Mouse (Mus musculus): ENCODE data around the gene Gcnt1.

Gcnt1 gene

DNA sequence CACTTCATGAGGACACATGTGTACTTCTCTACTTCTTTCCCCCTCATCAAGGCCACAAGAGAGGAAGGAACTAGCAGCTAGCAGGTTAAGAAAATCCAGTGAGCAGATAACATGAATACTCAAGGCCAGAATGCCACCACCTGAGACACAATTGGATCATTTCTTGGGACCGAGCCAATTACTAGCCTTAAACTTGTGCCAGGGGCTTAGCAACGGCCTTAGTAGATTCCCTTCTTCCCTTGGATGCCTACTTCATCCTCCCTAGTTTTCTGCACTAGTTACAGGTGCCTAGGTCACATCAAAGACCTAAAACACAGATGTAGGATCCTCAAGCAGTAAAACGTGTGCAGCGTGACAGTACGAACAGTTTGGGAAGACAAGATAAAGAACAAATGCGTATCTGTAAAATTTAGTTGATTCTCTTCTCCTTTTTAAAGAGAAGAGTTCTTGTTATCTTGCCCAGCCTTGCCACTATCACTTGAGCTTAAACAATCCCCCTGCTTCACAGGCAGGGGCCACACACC lies 44.7 kb downstream of the Gcnt1 start:
- in situ Hi-C loops (cut with MboI, MseI), result loop anchor here (10.0 kb wide), 1 partner anchor 257 kb away; no protein-coding TSS in a partner anchor

- in situ Hi-C loops (cut with MboI, MseI), result loop anchor here (10.0 kb wide), 1 partner anchor 261 kb away; no protein-coding TSS in a partner anchor
Measured at GRCm38 (mm10) chr19:17323689-17324241, 48.9 kb downstream of the Gcnt1 start.

GRCm38 (mm10) chr19:17323006-17323688 lies 49.5 kb downstream of the Gcnt1 start:
- in situ Hi-C loops (cut with MboI, MseI), result loop anchor here (10.0 kb wide), 1 partner anchor 262 kb away; no protein-coding TSS in a partner anchor

DNA sequence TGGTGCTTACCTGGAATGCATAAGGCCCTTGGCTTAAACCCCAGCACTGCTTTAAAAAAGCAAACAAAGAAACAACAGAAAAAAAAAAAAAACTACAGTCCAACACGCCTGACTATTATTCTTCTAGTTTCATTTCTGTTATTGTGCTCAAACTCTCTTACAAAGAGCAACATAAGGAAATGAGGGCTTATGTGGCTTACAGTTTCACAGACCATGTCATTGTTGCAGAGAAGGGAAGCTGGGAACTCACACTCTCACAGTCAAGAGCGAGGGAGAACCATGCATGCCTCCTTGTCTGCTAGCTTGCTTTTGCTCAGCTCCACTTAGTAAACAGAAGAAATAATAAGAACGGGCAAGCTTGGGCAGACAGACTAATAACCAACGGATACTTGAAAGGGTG lies 52.9 kb downstream of the Gcnt1 start:
- in situ Hi-C loops (cut with MboI, MseI), result loop anchor here (10.0 kb wide), 1 partner anchor 265 kb away; no protein-coding TSS in a partner anchor

DNA sequence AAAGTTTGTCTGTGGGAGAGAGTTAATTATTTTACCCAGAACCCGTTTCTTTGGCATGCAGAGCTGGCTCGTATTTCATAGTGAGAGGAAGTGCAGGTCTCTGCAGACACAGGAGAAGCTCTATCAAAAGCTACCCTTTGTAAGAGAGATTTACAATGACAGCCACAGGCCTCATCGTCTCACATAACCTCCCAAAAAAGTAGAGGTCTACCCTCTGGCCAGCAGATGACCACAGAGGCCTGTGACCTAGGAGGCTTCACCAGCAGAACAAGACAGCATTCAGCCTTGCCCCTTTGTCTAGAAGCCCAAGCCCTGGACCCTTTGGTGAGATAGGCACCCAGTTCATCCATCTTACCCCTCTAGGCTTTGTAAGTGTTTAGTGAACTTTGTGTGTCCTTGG lies 53.9 kb downstream of the Gcnt1 start:
- in situ Hi-C loops (cut with MboI, MseI), result no loop called here

DNA sequence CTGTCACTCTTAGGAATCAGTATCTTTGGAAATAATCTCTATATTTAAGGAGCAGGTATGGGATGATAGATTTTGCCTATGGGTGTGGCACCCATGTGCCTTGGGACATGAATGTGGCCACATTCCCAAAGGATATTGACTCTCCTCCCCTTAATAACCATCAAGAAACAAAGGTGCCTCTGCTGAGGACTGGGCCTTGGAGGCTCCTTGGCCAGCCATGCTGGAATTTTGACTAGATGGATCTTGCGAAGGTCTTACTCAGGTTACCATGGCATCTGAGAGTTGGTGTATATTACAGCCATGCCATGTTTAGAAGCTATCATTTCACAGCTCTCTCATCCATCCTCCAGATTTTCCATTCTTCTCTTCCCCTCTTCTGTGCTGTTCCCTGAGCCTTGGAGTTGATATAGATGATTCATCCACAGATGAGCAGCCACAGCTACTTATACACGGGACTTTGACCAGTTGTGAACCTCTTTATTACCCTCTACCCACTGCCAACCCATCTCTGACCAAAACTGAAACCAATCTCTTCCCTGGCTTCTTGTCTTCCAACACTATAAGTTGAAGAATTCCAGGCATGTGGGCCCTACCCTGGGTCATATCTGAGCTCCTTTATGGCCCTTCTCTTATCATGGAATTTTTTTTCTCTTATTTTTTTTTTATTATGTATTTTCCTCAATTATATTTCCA lies 56.2 kb downstream of the Gcnt1 start:
- in situ Hi-C loops (cut with MboI, MseI), result no loop called here

DNA sequence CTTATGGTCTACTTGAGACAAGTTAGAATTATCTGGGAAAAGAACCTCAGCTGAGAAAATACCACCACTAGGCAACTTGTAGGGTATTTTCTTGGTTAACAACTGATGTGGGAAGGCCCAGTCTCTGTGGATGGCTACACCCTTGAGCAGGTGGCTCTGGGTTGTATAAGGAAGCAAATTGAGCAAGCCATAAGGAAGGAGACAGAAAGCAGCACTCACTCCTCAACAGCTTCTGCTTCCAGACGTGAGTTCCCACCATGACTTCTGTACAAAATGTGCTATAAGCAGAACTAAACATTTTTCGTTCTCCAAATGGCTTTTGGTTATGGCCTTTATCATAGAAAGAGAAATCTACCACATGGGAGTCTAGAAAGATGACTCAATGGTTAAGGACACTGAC lies 58.2 kb downstream of the Gcnt1 start:
- in situ Hi-C loops (cut with MboI, MseI), result no loop called here

DNA sequence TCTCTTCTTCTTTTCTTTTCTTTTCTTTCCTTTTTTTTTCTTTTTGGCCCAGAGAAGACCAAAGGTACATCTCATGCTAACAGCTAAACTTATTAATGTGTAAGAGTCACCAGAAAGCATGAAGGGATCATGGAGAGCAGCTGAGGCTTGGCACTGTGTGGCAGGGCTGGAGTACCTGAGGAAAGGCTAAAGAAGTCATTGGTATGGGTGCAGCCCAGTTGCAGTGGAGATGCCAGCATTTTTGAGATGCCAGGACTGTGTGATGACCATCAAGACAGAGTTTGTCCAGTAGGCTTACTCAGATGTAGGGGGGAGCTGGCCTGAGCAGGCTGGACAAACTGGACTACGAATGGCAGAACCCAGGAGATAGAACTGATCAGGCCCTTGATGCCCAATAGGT lies 58.9 kb downstream of the Gcnt1 start:
- in situ Hi-C loops (cut with MboI, MseI), result no loop called here

GRCm38 (mm10) chr19:17312671-17313180 lies 59.9 kb downstream of the Gcnt1 start:
- in situ Hi-C loops (cut with MboI, MseI), result no loop called here

DNA sequence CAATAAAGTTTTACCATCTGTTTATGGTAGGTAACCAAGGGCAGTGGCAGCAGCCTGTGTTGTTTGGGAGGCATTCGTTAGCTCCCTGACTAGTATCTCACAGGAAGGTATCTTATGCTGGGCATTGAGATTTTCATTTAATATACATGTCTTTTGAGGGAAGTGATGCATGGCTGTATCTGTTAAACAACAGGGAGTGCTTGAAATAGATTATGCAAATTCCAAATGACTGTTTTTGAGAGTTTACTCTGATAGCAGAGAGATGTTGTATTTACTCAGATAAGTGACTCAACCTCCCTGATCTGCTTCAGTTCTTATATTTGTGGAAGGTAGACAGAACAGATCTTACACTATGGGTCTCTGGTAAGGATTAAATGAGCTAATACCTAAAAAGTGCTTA lies 61.1 kb downstream of the Gcnt1 start:
- in situ Hi-C loops (cut with MboI, MseI), result no loop called here

GRCm38 (mm10) chr19:17311031-17311430 lies 61.6 kb downstream of the Gcnt1 start:
- in situ Hi-C loops (cut with MboI, MseI), result no loop called here

GRCm38 (mm10) chr19:17296081-17296480 lies 76.6 kb downstream of the Gcnt1 start:
- in situ Hi-C loops (cut with MboI, MseI), result no loop called here

GRCm38 (mm10) chr19:17295211-17295766 lies 77.4 kb downstream of the Gcnt1 start:
- in situ Hi-C loops (cut with MboI, MseI), result no loop called here

GRCm38 (mm10) chr19:17294136-17294535 lies 78.5 kb downstream of the Gcnt1 start:
- in situ Hi-C loops (cut with MboI, MseI), result no loop called here

- in situ Hi-C loops (cut with MboI, MseI), result no loop called here
Measured at GRCm38 (mm10) chr19:17289526-17289925, 83.1 kb downstream of the Gcnt1 start.

- in situ Hi-C loops (cut with MboI, MseI), result no loop called here
Measured at GRCm38 (mm10) chr19:17286004-17286403, 86.6 kb downstream of the Gcnt1 start.

- in situ Hi-C loops (cut with MboI, MseI), result no loop called here
Measured at GRCm38 (mm10) chr19:17283317-17283716, 89.3 kb downstream of the Gcnt1 start.

GRCm38 (mm10) chr19:17278381-17279051 lies 94.1 kb downstream of the Gcnt1 start:
- in situ Hi-C loops (cut with MboI, MseI), result no loop called here

All from T-helper 2 cell (primary cell).